Mouse (Mus musculus) MEL (cell line): ENCODE data around the gene Cux1.

ENCODE experiments used
- CHD1 ChIP-seq: IDR thresholded peaks from 2 replicates; pipeline ENCODE4 v1.6.1; 2012; ENCODE audit warnings: low read depth, mild to moderate bottlenecking, inconsistent platforms, low read length, improper control_type of control experiment
- E2F4 ChIP-seq: IDR thresholded peaks from 2 replicates; pipeline ENCODE4 v1.6.1; 2011; ENCODE audit warnings: low read depth, low read length, improper control_type of control experiment, borderline replicate concordance
- GATA1 ChIP-seq: IDR thresholded peaks from 2 replicates; pipeline ENCODE4 v1.6.1; 2011; ENCODE audit warnings: low read depth, low read length, improper control_type of control experiment

- no peak for TF ChIP-seq E2F4
- no peak for TF ChIP-seq GATA1
- no peak for TF ChIP-seq CHD1
These were observed 496 bp downstream of the Cux1 start for GRCm38 (mm10) chr5:136566812-136567175.
